Mouse (Mus musculus): Measurements from ENCODE around the gene Pde1c. TPM values are rescaled to one million over a fixed set of nuclear protein-coding genes. Genes with fewer than 3 reads are reported as not detected.

The Pde1c gene
- total RNA-seq, 1 experiment, result 0.18 TPM

DNA sequence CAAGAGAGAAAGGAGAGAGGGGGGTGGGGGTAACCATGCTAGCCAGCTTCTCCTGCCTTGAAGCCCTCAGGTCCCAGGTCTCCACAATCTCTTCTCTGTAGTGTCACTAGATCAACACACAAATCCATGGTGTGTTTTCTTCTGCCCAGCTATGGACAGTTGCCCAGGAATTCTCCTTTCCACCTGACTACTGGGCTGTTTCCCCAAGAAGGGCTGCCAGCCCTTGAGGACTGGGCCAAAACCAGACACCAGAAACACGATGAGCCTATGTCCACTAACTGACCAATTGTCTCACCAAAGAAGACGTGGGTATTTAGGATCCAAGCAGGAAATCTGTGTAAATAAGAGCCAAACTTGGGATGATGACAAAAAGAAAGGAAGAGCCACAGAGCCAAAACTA lies 36.6 kb downstream of the Pde1c start:
- Histone ChIP-seq H3K4me1 (ENCODE audit: control insufficient read depth in 2 of 2, insufficient read depth in 2 of 2, low read length in 2 of 2, poor library complexity in 1 of 2) (no peaks in the 10 kb centered on the region), H3K36me3 (ENCODE audit: control insufficient read depth, insufficient read depth, low read length, poor library complexity, severe bottlenecking) (no peaks in the 10 kb centered on the region), H3K9me3 (ENCODE audit: control insufficient read depth, insufficient read depth, low read depth, low read length) (no peaks in the 10 kb centered on the region), H3K9ac (ENCODE audit: insufficient read depth, low read depth, low read length, poor library complexity, severe bottlenecking) (no peak overlapping the region), H3K4me3 (ENCODE audit: insufficient read depth in 1 of 2, low read depth in 1 of 2, low read length in 2 of 2, poor library complexity in 1 of 2, severe bottlenecking in 1 of 2) (no peak overlapping the region), H3K27ac (ENCODE audit: insufficient read depth, low read depth, low read length, poor library complexity, severe bottlenecking) (no peak overlapping the region)
- no peak for TF ChIP-seq MAFK (IDR thresholded peaks at IDR 0.05; ENCODE audit: insufficient read depth, low read depth, low read length)
- no peak for TF ChIP-seq ZC3H11A (IDR thresholded peaks at IDR 0.05; ENCODE audit: borderline replicate concordance, low read depth, low read length)
- TF ChIP-seq ZNF384 (IDR thresholded peaks at IDR 0.05; ENCODE audit: low read depth, low read length), result no peak
- no peak for TF ChIP-seq CHD2 (IDR thresholded peaks at IDR 0.05; ENCODE audit: low read depth, low read length)
- DNase-seq (ENCODE audit: low read depth, low spot score), result no peak
- in situ Hi-C loops (cut with MboI; ENCODE audit: low sequenced_read_pairs in 2 of 2, unreplicated experiment in 2 of 2), result no loop called here

DNA sequence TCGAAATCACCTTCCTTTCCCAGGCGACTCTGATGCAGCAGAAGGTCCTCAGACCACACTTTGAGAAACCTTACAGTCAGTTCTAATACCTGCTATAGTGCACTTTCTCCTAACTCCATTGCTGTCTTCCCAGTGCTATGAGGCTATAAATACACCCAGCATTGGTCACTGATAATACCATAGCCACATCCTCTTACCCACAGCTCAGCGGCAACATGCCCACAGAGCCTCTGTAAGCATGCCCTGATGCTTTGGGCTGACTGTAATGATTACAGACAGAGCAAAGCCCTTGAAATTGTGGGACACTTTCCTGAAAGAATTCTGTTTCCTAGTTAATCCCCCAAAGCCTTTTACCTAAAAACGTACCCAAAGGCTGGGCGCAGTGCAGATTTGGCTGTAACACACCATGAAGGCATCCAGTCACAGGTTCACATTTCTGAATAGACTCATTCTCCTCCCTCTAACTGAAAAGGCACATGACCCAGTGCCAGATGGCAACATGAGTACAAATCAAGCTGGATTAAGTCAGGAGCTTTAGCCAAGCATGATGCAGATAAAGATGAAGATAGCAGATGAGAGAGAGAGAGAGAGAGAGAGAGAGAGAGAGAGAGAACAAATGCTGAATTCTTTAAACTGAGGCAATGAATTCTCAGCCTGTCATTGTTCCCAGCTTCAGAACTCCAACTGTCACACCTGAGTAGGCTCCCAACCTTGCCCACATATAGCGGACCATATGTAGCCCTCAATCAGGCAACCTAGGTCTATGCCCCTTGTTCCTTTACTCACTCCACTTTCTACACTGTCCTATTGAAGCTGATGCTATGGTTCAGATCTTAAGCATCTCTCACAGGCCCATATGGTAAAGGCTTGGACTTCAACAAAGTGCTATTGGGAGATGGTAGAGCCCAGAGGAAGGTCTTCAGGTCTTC lies 44.7 kb downstream of the Pde1c start:
- H3K9ac ChIP-seq (ENCODE audit: insufficient read depth, low read depth, low read length, poor library complexity, severe bottlenecking), result no peak overlapping the region
- H3K4me3 ChIP-seq (ENCODE audit: insufficient read depth in 1 of 2, low read depth in 1 of 2, low read length in 2 of 2, poor library complexity in 1 of 2, severe bottlenecking in 1 of 2), result no peak overlapping the region
- H3K4me1 ChIP-seq (ENCODE audit: control insufficient read depth in 2 of 2, insufficient read depth in 2 of 2, low read length in 2 of 2, poor library complexity in 1 of 2), result no peaks in the 10 kb centered on the region
- in situ Hi-C loops (cut with MboI; ENCODE audit: low sequenced_read_pairs in 2 of 2, unreplicated experiment in 2 of 2), result no loop called here
- no peaks in the 10 kb centered on the region for H3K9me3 ChIP-seq (ENCODE audit: control insufficient read depth, insufficient read depth, low read depth, low read length)
- no peak overlapping the region for H3K27ac ChIP-seq (ENCODE audit: insufficient read depth, low read depth, low read length, poor library complexity, severe bottlenecking)
- TF ChIP-seq MAFK (IDR thresholded peaks at IDR 0.05; ENCODE audit: insufficient read depth, low read depth, low read length) (no peak), ZC3H11A (IDR thresholded peaks at IDR 0.05; ENCODE audit: borderline replicate concordance, low read depth, low read length) (no peak), ZNF384 (IDR thresholded peaks at IDR 0.05; ENCODE audit: low read depth, low read length) (no peak)
- H3K36me3 ChIP-seq (ENCODE audit: control insufficient read depth, insufficient read depth, low read length, poor library complexity, severe bottlenecking), result no peaks in the 10 kb centered on the region
- no peak for DNase-seq (ENCODE audit: low read depth, low spot score)

DNA sequence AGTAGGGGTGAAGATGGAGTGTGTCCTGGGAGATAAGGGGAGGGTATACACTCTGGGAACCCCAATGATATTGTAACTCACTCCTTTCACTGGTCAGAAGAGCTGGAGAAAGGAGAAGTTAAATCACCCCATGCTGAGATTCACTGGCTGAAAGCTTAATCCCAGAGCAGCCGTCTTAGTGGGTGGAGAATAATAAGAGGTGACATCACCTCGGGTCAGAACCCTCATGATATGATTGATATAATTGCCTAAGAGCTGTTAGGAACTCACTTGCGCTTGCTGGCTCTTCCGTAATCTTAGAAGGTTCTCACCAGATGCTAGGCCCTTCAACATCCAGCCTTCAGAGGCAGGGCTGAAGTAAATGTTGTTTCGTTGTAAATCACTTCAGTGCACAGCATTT lies 79.7 kb downstream of the Pde1c start:
- Histone ChIP-seq H3K4me1 (ENCODE audit: control insufficient read depth in 2 of 2, insufficient read depth in 2 of 2, low read length in 2 of 2, poor library complexity in 1 of 2) (no peaks in the 10 kb centered on the region), H3K4me3 (ENCODE audit: insufficient read depth in 1 of 2, low read depth in 1 of 2, low read length in 2 of 2, poor library complexity in 1 of 2, severe bottlenecking in 1 of 2) (no peak overlapping the region), H3K36me3 (ENCODE audit: control insufficient read depth, insufficient read depth, low read length, poor library complexity, severe bottlenecking) (no peaks in the 10 kb centered on the region), H3K27ac (ENCODE audit: insufficient read depth, low read depth, low read length, poor library complexity, severe bottlenecking) (no peak overlapping the region), H3K9ac (ENCODE audit: insufficient read depth, low read depth, low read length, poor library complexity, severe bottlenecking) (no peak overlapping the region), H3K9me3 (ENCODE audit: control insufficient read depth, insufficient read depth, low read depth, low read length) (no peaks in the 10 kb centered on the region)
- DNase-seq (ENCODE audit: low read depth, low spot score), result no peak
- in situ Hi-C loops (cut with MboI; ENCODE audit: low sequenced_read_pairs in 2 of 2, unreplicated experiment in 2 of 2), result loop anchor here (10.0 to 25.0 kb wide), 3 partner anchors 123 to 198 kb away; no protein-coding TSS in a partner anchor
- TF ChIP-seq MAFK (IDR thresholded peaks at IDR 0.05; ENCODE audit: insufficient read depth, low read depth, low read length) (no peak), CHD2 (IDR thresholded peaks at IDR 0.05; ENCODE audit: low read depth, low read length) (no peak), ZC3H11A (IDR thresholded peaks at IDR 0.05; ENCODE audit: borderline replicate concordance, low read depth, low read length) (no peak), HCFC1 (IDR thresholded peaks at IDR 0.05; ENCODE audit: borderline replicate concordance, insufficient read depth, low read length) (no peak), ZNF384 (IDR thresholded peaks at IDR 0.05; ENCODE audit: low read depth, low read length) (no peak)

DNA sequence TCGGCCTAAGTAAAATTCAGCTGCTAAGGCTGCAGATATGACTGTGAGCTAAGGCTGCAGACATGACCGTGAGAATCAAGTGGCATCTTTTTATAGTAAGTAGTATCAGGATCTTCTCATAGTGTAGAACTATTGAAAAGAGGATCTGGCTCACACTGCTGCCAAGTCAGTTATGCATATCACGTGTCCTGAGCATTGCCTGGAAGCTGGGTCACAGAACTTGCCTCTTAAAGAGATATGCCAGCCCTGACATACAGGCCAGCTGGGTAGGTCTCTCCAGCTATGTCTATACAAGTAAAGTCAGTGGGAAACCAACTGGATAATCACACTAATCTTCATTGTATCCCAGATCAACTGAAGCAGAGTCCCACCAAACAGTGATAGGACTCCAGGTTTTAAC lies 83.8 kb downstream of the Pde1c start:
- H3K9ac ChIP-seq (ENCODE audit: insufficient read depth, low read depth, low read length, poor library complexity, severe bottlenecking), result no peak overlapping the region

More for the DNA sequence above, 83.8 kb downstream of the Pde1c start:
- TF ChIP-seq CHD2 (IDR thresholded peaks at IDR 0.05; ENCODE audit: low read depth, low read length), result no peak
- no peak for TF ChIP-seq MAFK (IDR thresholded peaks at IDR 0.05; ENCODE audit: insufficient read depth, low read depth, low read length)
- no peak for TF ChIP-seq ZNF384 (IDR thresholded peaks at IDR 0.05; ENCODE audit: low read depth, low read length)
- TF ChIP-seq ZC3H11A (IDR thresholded peaks at IDR 0.05; ENCODE audit: borderline replicate concordance, low read depth, low read length), result no peak
- no peak for TF ChIP-seq HCFC1 (IDR thresholded peaks at IDR 0.05; ENCODE audit: borderline replicate concordance, insufficient read depth, low read length)
- no peak overlapping the region for H3K27ac ChIP-seq (ENCODE audit: insufficient read depth, low read depth, low read length, poor library complexity, severe bottlenecking)
- H3K4me1 ChIP-seq (ENCODE audit: control insufficient read depth in 2 of 2, insufficient read depth in 2 of 2, low read length in 2 of 2, poor library complexity in 1 of 2), result no peaks in the 10 kb centered on the region
- DNase-seq (ENCODE audit: low read depth, low spot score), result no peak
- H3K36me3 ChIP-seq (ENCODE audit: control insufficient read depth, insufficient read depth, low read length, poor library complexity, severe bottlenecking), result no peaks in the 10 kb centered on the region
- no peak overlapping the region for H3K4me3 ChIP-seq (ENCODE audit: insufficient read depth in 1 of 2, low read depth in 1 of 2, low read length in 2 of 2, poor library complexity in 1 of 2, severe bottlenecking in 1 of 2)
- in situ Hi-C loops (cut with MboI; ENCODE audit: low sequenced_read_pairs in 2 of 2, unreplicated experiment in 2 of 2), result loop anchor here (10.0 to 25.0 kb wide), 3 partner anchors 127 to 202 kb away; no protein-coding TSS in a partner anchor
- no peaks in the 10 kb centered on the region for H3K9me3 ChIP-seq (ENCODE audit: control insufficient read depth, insufficient read depth, low read depth, low read length)

All from ES-E14 (cell line).